Mouse (Mus musculus) limb, embryonic 12.5 days (tissue): Measurements from ENCODE around the gene Begain. TPM values are rescaled to one million over a fixed set of nuclear protein-coding genes. Genes with fewer than 3 reads are reported as not detected.

Experiments
- ATAC-seq: fragments of 200-750 bp; cut with Nextera tagmentation; 2 replicates; pipeline ENCODE4 v1.8.0; 2017; ENCODE audit warnings: low read depth, moderate TSS enrichment; ENCODE audit not compliant: insufficient number of reproducible peaks, insufficient read depth, low FRiP score, low TSS enrichment
- H3K27ac ChIP-seq: fragments of 300-500 bp; sonication (generic); 2 replicates; pipeline ENCODE4 v1.5.1; 2016; ENCODE audit warnings: mild to moderate bottlenecking, moderate library complexity
- H3K27me3 ChIP-seq: fragments of 300-500 bp; sonication (generic); 2 replicates; pipeline ENCODE4 v1.6.1; 2016; ENCODE audit warnings: mild to moderate bottlenecking, moderate library complexity
- H3K36me3 ChIP-seq: fragments of 300-500 bp; sonication (generic); 2 replicates; pipeline ENCODE4 v1.6.1; 2016; ENCODE audit warnings: mild to moderate bottlenecking, moderate library complexity
- H3K4me1 ChIP-seq: fragments of 300-500 bp; sonication (generic); replicated peaks from 2 replicates; pipeline ENCODE4 v1.6.1; 2016
- H3K4me2 ChIP-seq: fragments of 300-500 bp; sonication (generic); 2 replicates; pipeline ENCODE4 v1.6.1; 2016; ENCODE audit warnings: mild to moderate bottlenecking, moderate library complexity
- H3K4me3 ChIP-seq: fragments of 300-500 bp; sonication (generic); replicated peaks from 2 replicates; pipeline ENCODE4 v1.5.1; 2016; ENCODE audit warnings: mild to moderate bottlenecking
- H3K9ac ChIP-seq: fragments of 300-500 bp; sonication (generic); replicated peaks from 2 replicates; pipeline ENCODE4 v1.6.1; 2016; ENCODE audit warnings: mild to moderate bottlenecking, moderate library complexity
- H3K9me3 ChIP-seq: fragments of 300-500 bp; sonication (generic); 2 replicates; pipeline ENCODE4 v1.6.1; 2016; ENCODE audit warnings: mild to moderate bottlenecking, moderate library complexity
- WGBS: fragments of 180-500 bp; shearing (Covaris S2); methylation state at CpG from one replicate; pipeline ENCODE4 v1.1.7; 2016; 5-methylcytosine and 5-hydroxymethylcytosine counted together
- polyA plus RNA-seq: library from polyadenylated mRNA; unstranded; fragments of >200 nt; fragmentation: Nextera tagmentation; extraction: Ambion mirVana; gene quantifications from 2 replicates; pipeline ENCODE4 v1.2.1, GENCODE M21; 2016

The Begain gene
- polyA plus RNA-seq, 1 experiment from 2014 or later = 5.6 TPM

DNA sequence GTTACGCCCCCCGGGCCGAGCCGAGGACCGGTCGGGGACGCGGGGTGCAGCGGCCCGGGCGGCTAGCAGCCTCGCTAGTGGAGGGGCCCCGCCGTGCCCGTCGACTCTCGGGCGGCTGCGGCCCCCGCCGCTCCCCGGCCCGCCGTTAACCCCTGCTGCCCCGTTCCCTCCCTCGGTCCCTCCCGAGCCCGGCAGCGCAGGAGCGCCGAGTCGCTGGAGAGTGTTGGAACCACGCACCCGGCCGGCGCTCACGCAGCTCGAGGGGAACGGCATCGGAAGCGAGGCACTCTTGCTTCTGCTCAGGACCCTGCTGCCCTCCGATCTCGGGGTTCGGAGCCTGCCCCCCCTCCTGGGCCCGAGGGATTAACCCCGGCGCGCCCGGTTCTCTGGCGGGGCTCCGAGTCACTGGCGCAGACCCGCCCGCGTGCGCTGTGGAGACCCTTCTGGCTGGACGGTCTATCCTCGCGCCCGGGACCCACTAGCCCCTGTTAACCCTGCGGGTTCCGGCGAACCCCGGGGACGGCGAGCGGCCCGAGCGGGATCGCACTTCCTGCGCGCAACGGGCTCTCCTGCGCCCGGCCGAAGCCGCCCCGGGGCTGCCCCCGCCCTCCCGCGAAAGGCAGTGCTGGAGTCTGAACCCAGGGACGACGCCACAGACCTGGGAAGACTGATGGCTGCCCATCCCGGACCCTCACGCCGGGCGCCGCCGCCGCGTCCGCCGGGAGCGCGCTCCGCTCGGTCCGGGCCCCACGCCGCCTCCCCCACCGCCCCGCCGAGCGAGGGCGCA lies 14.8 kb downstream of the Begain start:
- peaks cover 93% of the 10 kb centered on the region for H3K27me3 ChIP-seq
- H3K27ac ChIP-seq = no peak overlapping the region
- H3K36me3 ChIP-seq = no peaks in the 10 kb centered on the region
- peak overlapping the region; percentile 59 for H3K4me3 ChIP-seq
- peak overlapping the region; percentile 96 for H3K4me2 ChIP-seq
- H3K9me3 ChIP-seq = no peaks in the 10 kb centered on the region
- peaks cover 19% of the 10 kb centered on the region for H3K4me1 ChIP-seq
- ATAC-seq = peak; percentile 35; the same call in 1 of the 2 replicates
- under 1% methylated on average over 71 of the region's 105 CpGs for WGBS
- peak overlapping the region; percentile 64 for H3K9ac ChIP-seq

DNA sequence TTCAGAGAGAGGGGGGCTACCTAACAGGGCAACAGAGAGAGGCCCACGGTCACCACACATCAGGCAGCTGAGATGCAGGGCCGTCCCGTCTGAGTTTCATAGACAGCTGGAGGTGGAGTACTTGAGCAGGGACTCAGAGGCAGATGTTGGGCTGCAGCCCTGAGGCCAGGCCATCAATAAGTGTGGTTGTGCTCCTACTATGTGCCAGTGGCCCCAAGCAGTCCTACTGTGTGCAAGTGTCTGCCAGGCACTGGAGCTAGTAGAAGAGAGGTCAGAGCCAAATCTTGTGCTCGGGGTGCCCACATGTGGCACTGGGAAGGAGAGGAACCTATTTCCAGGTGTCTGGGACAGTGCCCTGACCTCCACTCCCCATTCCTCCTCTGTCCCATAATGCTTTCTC lies 18.1 kb downstream of the Begain start:
- no peak overlapping the region for H3K4me2 ChIP-seq
- no peak overlapping the region for H3K27ac ChIP-seq
- H3K27me3 ChIP-seq = peaks cover 86% of the 10 kb centered on the region
- H3K4me3 ChIP-seq = no peak overlapping the region
- ATAC-seq = no peak
- peaks cover 19% of the 10 kb centered on the region for H3K4me1 ChIP-seq
- no peak overlapping the region for H3K9ac ChIP-seq
- no peaks in the 10 kb centered on the region for H3K9me3 ChIP-seq
- 85% methylated on average over 4 of the region's 4 CpGs for WGBS
- no peaks in the 10 kb centered on the region for H3K36me3 ChIP-seq

DNA sequence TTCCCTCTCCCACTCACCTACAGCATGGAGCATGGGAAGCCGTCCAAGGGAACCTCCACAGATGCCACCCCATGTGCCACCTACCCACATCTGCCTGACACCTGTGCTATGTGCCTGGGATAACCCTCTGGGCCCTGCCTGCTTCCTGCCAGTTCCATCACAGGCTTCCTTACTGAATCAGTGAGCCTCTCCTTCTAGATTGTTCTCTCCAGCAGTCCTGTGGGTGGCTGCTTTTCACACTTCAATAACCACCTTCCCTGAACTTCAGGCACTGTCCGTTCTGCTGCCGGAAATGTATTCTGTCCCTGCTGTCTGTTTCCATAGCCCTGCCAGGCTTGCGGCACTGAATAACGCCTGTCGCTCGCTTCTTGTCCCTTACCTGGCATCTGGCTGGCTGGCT lies 22.4 kb downstream of the Begain start:
- Histone ChIP-seq H3K27ac (no peak overlapping the region), H3K9ac (no peak overlapping the region), H3K9me3 (no peaks in the 10 kb centered on the region), H3K36me3 (no peaks in the 10 kb centered on the region), H3K4me2 (no peak overlapping the region), H3K4me1 (no peaks in the 10 kb centered on the region), H3K27me3 (peaks cover 63% of the 10 kb centered on the region), H3K4me3 (no peak overlapping the region)
- no peak for ATAC-seq
- WGBS = 79% methylated on average over 7 of the region's 7 CpGs

DNA sequence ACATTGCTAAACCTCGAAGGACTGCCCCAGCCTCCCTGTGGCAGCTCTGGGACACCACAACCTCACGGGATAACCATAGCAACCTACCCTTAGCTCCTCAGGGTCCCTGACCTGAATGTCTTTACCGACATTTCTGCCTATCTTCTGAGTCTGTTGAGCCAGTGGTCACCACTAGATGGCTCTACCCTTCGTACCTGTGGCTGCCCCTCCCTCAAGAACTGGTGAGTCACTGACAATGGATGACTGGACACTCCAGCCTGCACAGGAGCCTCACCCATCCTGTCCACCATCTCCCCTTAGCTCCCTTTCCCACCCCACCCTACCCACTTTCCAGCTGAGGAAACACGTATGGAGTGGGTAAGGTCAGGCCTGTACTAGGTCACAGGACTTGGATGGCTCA lies 23.5 kb downstream of the Begain start:
- ATAC-seq = no peak
- 30% methylated on average over 5 of the region's 5 CpGs for WGBS
- Histone ChIP-seq H3K4me3 (no peak overlapping the region), H3K36me3 (no peaks in the 10 kb centered on the region), H3K9me3 (no peaks in the 10 kb centered on the region), H3K4me1 (no peaks in the 10 kb centered on the region), H3K9ac (no peak overlapping the region), H3K27me3 (peaks cover 54% of the 10 kb centered on the region), H3K4me2 (no peak overlapping the region), H3K27ac (no peak overlapping the region)

DNA sequence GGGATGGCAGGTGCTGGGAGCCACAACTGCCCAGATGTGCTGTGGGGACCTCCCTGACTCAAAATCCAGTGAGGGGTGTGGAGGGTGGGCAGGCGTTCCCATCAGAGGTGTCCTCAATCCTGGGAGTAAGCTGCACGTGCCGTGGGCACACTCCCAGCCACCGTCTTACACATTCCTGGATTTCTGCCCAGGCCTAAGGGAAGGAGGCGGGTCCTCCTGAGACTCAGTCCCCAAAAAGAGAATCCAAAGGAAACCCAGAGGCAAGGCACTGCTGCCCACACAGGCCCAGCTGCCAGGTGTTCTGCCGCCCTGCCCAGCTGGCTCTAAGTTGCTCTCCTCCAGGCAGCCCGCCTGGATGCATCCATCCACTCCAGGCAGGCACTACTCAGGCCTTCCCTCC lies 28.7 kb downstream of the Begain start:
- no peak for ATAC-seq
- H3K9ac ChIP-seq = no peak overlapping the region
- H3K27me3 ChIP-seq = peaks cover 42% of the 10 kb centered on the region
- H3K9me3 ChIP-seq = no peaks in the 10 kb centered on the region
- H3K27ac ChIP-seq = no peak overlapping the region
- H3K4me1 ChIP-seq = no peaks in the 10 kb centered on the region
- no peaks in the 10 kb centered on the region for H3K36me3 ChIP-seq
- H3K4me3 ChIP-seq = no peak overlapping the region
- 82% methylated on average over 7 of the region's 7 CpGs for WGBS
- no peak overlapping the region for H3K4me2 ChIP-seq

DNA sequence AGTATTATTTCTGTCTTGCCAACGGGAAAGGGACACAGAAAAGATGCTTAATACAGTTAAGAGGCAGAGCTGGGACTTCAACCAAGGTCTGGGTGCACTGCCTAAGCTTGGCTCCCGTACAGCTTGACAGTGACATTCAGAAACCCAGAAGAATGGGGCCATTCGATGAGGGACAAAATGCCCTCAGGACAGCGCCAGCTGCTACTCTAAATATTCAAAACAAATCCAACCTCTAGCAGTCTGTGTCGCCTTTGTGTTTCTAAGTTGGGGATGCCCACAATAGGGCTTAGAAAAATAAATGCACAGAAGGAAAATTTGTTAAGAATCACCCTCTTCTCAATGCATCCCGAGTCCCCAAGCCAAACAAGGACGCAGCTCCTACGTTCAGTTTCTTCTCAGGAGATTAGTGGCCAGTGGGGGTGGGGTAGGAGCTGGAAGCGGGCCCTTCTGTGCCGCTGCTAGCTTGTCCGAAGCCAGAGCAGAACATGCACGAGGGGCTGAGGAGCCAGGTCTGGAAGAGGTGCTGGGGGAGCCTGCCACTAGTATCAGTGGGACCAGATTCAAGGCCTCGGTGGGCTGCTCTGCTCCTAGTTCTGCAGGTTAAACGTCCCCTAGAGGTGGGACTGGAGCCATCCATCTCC lies 29.7 kb downstream of the Begain start:
- Histone ChIP-seq H3K4me3 (no peak overlapping the region), H3K4me2 (no peak overlapping the region), H3K4me1 (no peaks in the 10 kb centered on the region), H3K9me3 (peaks cover 10% of the 10 kb centered on the region; the same call in 1 of the 2 replicates), H3K36me3 (0 out of 2 replicates have a peak, but pooled peaks cover 4% of the 10 kb centered on the region), H3K27me3 (peaks cover 42% of the 10 kb centered on the region), H3K9ac (no peak overlapping the region), H3K27ac (no peak overlapping the region)
- ATAC-seq = no peak
- WGBS = 60% methylated on average over 14 of the region's 14 CpGs

DNA sequence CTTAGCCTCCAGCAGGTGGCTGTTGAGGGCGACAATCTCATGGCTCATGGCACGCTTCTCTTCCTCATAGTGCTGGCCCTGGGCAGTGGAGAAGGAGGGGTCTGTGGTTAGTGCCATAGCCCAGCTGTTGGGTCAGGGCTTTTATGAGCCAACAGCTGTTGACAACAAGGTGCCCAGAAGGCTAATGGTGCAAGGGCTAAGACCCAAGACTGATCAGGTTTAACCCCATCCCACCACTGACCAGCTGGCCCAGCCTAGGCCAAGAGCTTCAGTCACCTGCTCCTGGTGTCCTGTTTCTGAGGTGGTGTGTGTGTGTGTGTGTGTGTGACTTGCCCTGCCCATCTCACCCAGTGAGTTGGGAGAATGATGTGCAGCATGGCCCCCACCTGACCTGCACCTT lies 31.0 kb downstream of the Begain start:
- Histone ChIP-seq H3K4me3 (no peak overlapping the region), H3K9me3 (peaks cover 13% of the 10 kb centered on the region; the same call in 1 of the 2 replicates), H3K27ac (no peak overlapping the region), H3K4me1 (no peaks in the 10 kb centered on the region), H3K4me2 (no peak overlapping the region), H3K27me3 (peaks cover 45% of the 10 kb centered on the region), H3K9ac (no peak overlapping the region), H3K36me3 (0 out of 2 replicates have a peak, but pooled peaks cover 4% of the 10 kb centered on the region)
- WGBS = 75% methylated on average over 2 of the region's 2 CpGs
- no peak for ATAC-seq

DNA sequence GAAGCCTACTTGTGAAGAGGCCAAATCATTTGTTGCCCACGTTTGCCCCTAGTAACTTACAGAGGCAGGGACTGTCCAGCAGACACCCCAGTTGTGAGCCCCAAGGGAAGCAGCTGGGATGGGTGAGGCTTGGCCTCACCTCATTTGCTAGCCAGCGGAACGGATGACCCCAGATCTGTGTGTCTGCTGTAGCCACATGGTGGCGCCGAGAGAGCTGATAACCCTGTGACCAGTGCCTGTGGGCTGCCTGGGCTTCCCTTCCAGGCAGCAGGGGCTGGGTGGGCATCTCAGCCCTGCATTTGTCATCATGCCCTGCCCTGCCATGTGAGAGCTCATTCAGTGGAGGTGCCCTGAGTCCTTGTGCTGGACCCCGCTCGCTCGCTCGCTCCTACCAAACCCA lies 44.2 kb downstream of the Begain start:
- no peak overlapping the region for H3K4me2 ChIP-seq
- H3K36me3 ChIP-seq = peaks cover 10% of the 10 kb centered on the region; the same call in 1 of the 2 replicates
- 61% methylated on average over 9 of the region's 9 CpGs for WGBS
- peaks cover 19% of the 10 kb centered on the region; the same call in 1 of the 2 replicates for H3K4me1 ChIP-seq
- no peaks in the 10 kb centered on the region for H3K9me3 ChIP-seq
- peaks cover 15% of the 10 kb centered on the region for H3K27me3 ChIP-seq
- H3K27ac ChIP-seq = no peak overlapping the region
- H3K9ac ChIP-seq = no peak overlapping the region
- no peak for ATAC-seq
- H3K4me3 ChIP-seq = no peak overlapping the region

DNA sequence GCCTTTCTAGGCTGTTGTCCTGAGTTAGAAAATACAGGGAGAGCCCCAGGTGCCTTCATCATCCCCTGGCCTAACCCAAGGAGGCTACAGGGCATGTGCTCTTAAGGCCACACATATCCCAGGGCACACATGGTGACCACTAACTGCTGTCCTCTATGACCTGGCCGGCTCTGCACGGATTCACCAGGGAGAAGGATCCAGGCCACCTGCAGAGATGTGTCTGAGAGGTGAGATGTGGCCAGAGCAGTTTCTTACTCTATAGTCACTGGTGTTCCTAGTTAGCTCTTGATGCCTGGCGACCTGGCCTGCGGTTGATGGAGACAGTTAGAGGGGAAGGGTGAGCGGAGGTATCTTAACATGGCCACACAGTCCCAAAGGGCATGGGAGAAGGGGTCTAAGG lies 45.1 kb downstream of the Begain start:
- Histone ChIP-seq H3K4me3 (no peak overlapping the region), H3K4me1 (peaks cover 19% of the 10 kb centered on the region; the same call in 1 of the 2 replicates), H3K9me3 (no peaks in the 10 kb centered on the region), H3K27me3 (peaks cover 19% of the 10 kb centered on the region), H3K27ac (no peak overlapping the region), H3K4me2 (no peak overlapping the region), H3K9ac (no peak overlapping the region), H3K36me3 (peaks cover 10% of the 10 kb centered on the region; the same call in 1 of the 2 replicates)
- ATAC-seq = no peak
- 76% methylated on average over 5 of the region's 5 CpGs for WGBS

DNA sequence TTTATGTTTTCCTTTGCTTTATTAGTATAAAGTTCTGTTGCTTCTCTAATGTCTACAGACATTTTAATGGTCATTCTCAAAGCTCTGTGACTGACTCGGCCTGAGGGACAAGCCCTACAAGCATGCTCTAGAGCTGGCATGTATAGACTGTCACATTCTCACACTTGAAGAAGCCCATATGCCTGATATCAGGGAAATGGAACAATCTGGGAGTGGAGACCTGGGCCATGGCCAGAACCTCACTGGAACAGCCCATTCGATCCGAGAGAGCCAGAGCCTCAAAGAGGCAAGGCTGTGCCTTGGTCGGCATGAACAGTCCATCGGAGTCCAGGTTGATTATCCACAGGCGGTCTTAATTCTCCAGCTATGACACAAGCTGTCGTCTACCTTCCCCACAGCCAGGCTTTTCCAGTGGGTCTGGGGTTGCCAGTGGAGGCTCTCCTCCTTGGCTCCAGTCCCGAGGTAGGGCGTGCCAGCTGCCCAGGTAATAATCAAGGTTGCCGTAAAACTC lies 45.8 kb downstream of the Begain start:
- H3K27ac ChIP-seq = no peak overlapping the region
- H3K4me1 ChIP-seq = peaks cover 19% of the 10 kb centered on the region; the same call in 1 of the 2 replicates
- WGBS = 51% methylated on average over 10 of the region's 10 CpGs
- H3K27me3 ChIP-seq = peaks cover 19% of the 10 kb centered on the region
- no peak overlapping the region for H3K4me2 ChIP-seq
- no peak overlapping the region for H3K4me3 ChIP-seq
- H3K9ac ChIP-seq = no peak overlapping the region
- ATAC-seq = no peak
- H3K36me3 ChIP-seq = peaks cover 10% of the 10 kb centered on the region; the same call in 1 of the 2 replicates
- no peaks in the 10 kb centered on the region for H3K9me3 ChIP-seq

DNA sequence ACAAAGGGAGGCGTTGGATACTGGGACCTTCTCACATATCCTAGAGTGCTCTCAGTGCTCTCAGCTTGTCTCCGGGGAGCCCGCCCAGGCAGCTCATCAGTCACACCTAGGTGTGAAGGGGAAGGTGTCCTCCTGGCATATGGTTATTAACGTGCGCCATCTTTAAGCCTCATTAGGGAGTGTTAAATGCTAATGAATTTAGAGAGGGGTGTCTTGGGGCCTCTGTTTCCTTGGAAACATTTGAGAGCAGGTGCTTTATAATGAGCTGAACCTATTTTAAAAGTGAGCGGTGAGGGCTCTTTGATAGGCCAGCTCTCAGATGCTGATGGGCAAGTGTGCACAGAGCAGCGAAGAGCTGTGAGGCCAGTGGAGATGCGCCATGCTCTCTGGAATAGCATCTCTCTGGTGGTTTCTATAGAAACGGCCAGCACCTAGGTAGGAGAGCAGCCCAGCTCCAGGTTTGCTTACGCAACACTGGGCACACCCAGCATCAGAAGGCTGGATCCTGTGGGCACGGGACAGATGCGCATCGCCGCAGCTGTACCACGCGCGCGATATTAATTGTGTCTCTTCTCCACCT lies 57.9 kb downstream of the Begain start:
- ATAC-seq = no peak
- 68% methylated on average over 18 of the region's 18 CpGs for WGBS

More for the DNA sequence above, 57.9 kb downstream of the Begain start:
- Histone ChIP-seq H3K27me3 (0 out of 2 replicates have a peak, but pooled peaks cover 6% of the 10 kb centered on the region), H3K9me3 (no peaks in the 10 kb centered on the region), H3K4me1 (no peaks in the 10 kb centered on the region), H3K4me3 (no peak overlapping the region), H3K27ac (no peak overlapping the region), H3K4me2 (no peak overlapping the region), H3K36me3 (no peaks in the 10 kb centered on the region), H3K9ac (no peak overlapping the region)
